Mouse (Mus musculus) kidney, embryonic 16.5 days (tissue): ENCODE measurements around the gene Mesp2. TPM values are rescaled to one million over a fixed set of nuclear protein-coding genes. Genes with fewer than 3 reads are reported as not detected.

Experiments used
- ATAC-seq: fragments of 200-750 bp; cut with Nextera tagmentation; 2 replicates; pipeline ENCODE4 v1.8.0; 2017; ENCODE audit warnings: moderate TSS enrichment; ENCODE audit not compliant: low FRiP score, low TSS enrichment
- H3K27ac ChIP-seq: fragments of 300-500 bp; sonication (generic); 2 replicates; pipeline ENCODE4 v1.5.1; 2014; ENCODE audit warnings: low read length
- H3K27me3 ChIP-seq: fragments of 300-500 bp; sonication (generic); 2 replicates; pipeline ENCODE4 v1.6.1; 2014; ENCODE audit warnings: low read length, control low read depth, mixed read lengths; ENCODE audit not compliant: insufficient read depth
- H3K36me3 ChIP-seq: fragments of 300-500 bp; sonication (generic); 2 replicates; pipeline ENCODE4 v1.6.1; 2014; ENCODE audit warnings: low read length, control low read depth, mixed read lengths; ENCODE audit not compliant: insufficient read depth
- H3K4me1 ChIP-seq: fragments of 300-500 bp; sonication (generic); 2 replicates; pipeline ENCODE4 v1.6.1; 2014; ENCODE audit warnings: low read length, control low read depth, mixed read lengths; ENCODE audit not compliant: insufficient read depth
- H3K4me2 ChIP-seq: fragments of 300-500 bp; sonication (generic); replicated peaks from 2 replicates; pipeline ENCODE4 v1.6.1; 2014; ENCODE audit warnings: low read depth, low read length
- H3K4me3 ChIP-seq: fragments of 300-500 bp; sonication (generic); 2 replicates; pipeline ENCODE4 v1.5.1; 2014; ENCODE audit warnings: mild to moderate bottlenecking, low read length
- H3K9ac ChIP-seq: fragments of 300-500 bp; sonication (generic); replicated peaks from 2 replicates; pipeline ENCODE4 v1.6.1; 2014; ENCODE audit warnings: low read length
- H3K9me3 ChIP-seq: fragments of 300-500 bp; sonication (generic); 2 replicates; pipeline ENCODE4 v1.6.1; 2016; ENCODE audit warnings: low read length, control low read depth
- WGBS: fragments of 180-500 bp; shearing (Covaris S2); extraction: QIAGEN DNeasy Blood & Tissue Kit; methylation state at CpG from one replicate; pipeline ENCODE4 v1.1.7; 2014; 5-methylcytosine and 5-hydroxymethylcytosine counted together
- polyA plus RNA-seq: library from polyadenylated mRNA; unstranded; fragments of >200 nt; fragmentation: Nextera tagmentation; extraction: Ambion mirVana; gene quantifications from 2 replicates; pipeline ENCODE4 v1.2.1, GENCODE M21; 2015

Mesp2 gene
- polyA plus RNA-seq, 1 experiment from 2014 or later = 0.82 TPM

- H3K9ac ChIP-seq = no peak overlapping the region
- no peaks in the 10 kb centered on the region for H3K36me3 ChIP-seq
- 0 out of 2 replicates have a peak, but pooled peaks have one; percentile 23 for ATAC-seq
- peaks cover 21% of the 10 kb centered on the region; the same call in 1 of the 2 replicates for H3K4me1 ChIP-seq
- no peak overlapping the region for H3K4me2 ChIP-seq
- H3K9me3 ChIP-seq = no peaks in the 10 kb centered on the region
- 44% methylated on average over 11 of the region's 11 CpGs for WGBS
- H3K4me3 ChIP-seq = no peak overlapping the region
- no peak overlapping the region for H3K27ac ChIP-seq
- H3K27me3 ChIP-seq = no peaks in the 10 kb centered on the region
Measured at GRCm38 (mm10) chr7:79858202-79858934, 47.8 kb downstream of the Mesp2 start.

GRCm38 (mm10) chr7:79858956-79859630 lies 48.6 kb downstream of the Mesp2 start:
- Histone ChIP-seq H3K9me3 (no peaks in the 10 kb centered on the region), H3K9ac (no peak overlapping the region), H3K27me3 (no peaks in the 10 kb centered on the region), H3K4me3 (no peak overlapping the region), H3K4me1 (peaks cover 21% of the 10 kb centered on the region; the same call in 1 of the 2 replicates), H3K27ac (no peak overlapping the region), H3K4me2 (no peak overlapping the region), H3K36me3 (no peaks in the 10 kb centered on the region)
- ATAC-seq = no peak
- 38% methylated on average over 9 of the region's 9 CpGs for WGBS

- H3K4me1 ChIP-seq = peaks cover 15% of the 10 kb centered on the region; the same call in 1 of the 2 replicates
- 76% methylated on average over 9 of the region's 9 CpGs for WGBS
- no peak within 1 kb of the TSS for H3K9ac ChIP-seq
- no peaks in the 10 kb centered on the region for H3K9me3 ChIP-seq
- no peak within 1 kb of the TSS for H3K27ac ChIP-seq
- no peaks in the 10 kb centered on the region for H3K36me3 ChIP-seq
- no peak within 1 kb of the TSS for H3K4me3 ChIP-seq
- ATAC-seq = no peak
- no peaks in the 10 kb centered on the region for H3K27me3 ChIP-seq
- H3K4me2 ChIP-seq = no peak within 1 kb of the TSS
Measured at GRCm38 (mm10) chr7:79860811-79861210, 50.3 kb downstream of the Mesp2 start, which contains the start of gene Anpep. Anpep (minus strand) TSS chr7:79861059.

- no peak overlapping the region for H3K4me3 ChIP-seq
- H3K9me3 ChIP-seq = no peaks in the 10 kb centered on the region
- 90% methylated on average over 8 of the region's 8 CpGs for whole genome bisulfite sequencing
- no peak overlapping the region for H3K4me2 ChIP-seq
- no peaks in the 10 kb centered on the region for H3K36me3 ChIP-seq
- H3K4me1 ChIP-seq = peaks cover 14% of the 10 kb centered on the region; the same call in 1 of the 2 replicates
- no peaks in the 10 kb centered on the region for H3K27me3 ChIP-seq
- no peak overlapping the region for H3K27ac ChIP-seq
- no peak for ATAC-seq
- H3K9ac ChIP-seq = no peak overlapping the region
Measured at GRCm38 (mm10) chr7:79861794-79862193, 51.3 kb downstream of the Mesp2 start.

Other genes with a start within 250 kb of the Mesp2 start
- 54.3 and 68.2 TPM in 2 replicates for gene Rhcg, start 193.1 kb upstream of the Mesp2 start, polyA plus RNA-seq
- 8.8 and 9.7 TPM in 2 replicates for gene Ticrr, start 150.5 kb upstream of the Mesp2 start, polyA plus RNA-seq
- 4.4 TPM in 2 replicates for gene Kif7, start 95.0 kb upstream of the Mesp2 start, polyA plus RNA-seq
- gene Plin1, start 77.8 kb upstream of the Mesp2 start, polyA plus RNA-seq = 0.34 TPM in 1 of 2 replicates, not detected in the other
- gene Pex11a, start 67.6 kb upstream of the Mesp2 start, polyA plus RNA-seq = 10.5 and 14.3 TPM in 2 replicates
- 0.46 and 0.51 TPM in 2 replicates for gene Wdr93, start 67.6 kb upstream of the Mesp2 start, polyA plus RNA-seq
- gene Mesp1, start 16.9 kb upstream of the Mesp2 start, polyA plus RNA-seq = not detected in 2 replicates
- 163 and 164 TPM in 2 replicates for gene Anpep, start 50.3 kb downstream of the Mesp2 start, polyA plus RNA-seq
- gene Ap3s2, start 109.9 kb downstream of the Mesp2 start, polyA plus RNA-seq = 32.1 and 36.5 TPM in 2 replicates
- gene Arpin, start 124.6 kb downstream of the Mesp2 start, polyA plus RNA-seq = 33.8 and 35.7 TPM in 2 replicates
- gene Zfp710, start 214.1 kb downstream of the Mesp2 start, polyA plus RNA-seq = 22.6 and 24.7 TPM in 2 replicates